Mouse (Mus musculus): Measurements from ENCODE around the gene Zfp362.

GRCm38 (mm10) chr4:128839811-128840738, 34.2 kb upstream of the Zfp362 start:
- no peak for TF ChIP-seq CTCF (conservative IDR thresholded peaks at IDR 0.05; ENCODE audit: low read length)
- TF ChIP-seq POU5F1 (IDR thresholded peaks at IDR 0.05; ENCODE audit: borderline replicate concordance, low read length) = no peak

All from E14TG2a.4 (cell line).